Mouse (Mus musculus) cortical plate, adult 2 months (tissue): Measurements from ENCODE around the gene Ccser1.

Experiments used
- CTCF ChIP-seq: fragments of 200-500 bp; IDR thresholded peaks from 2 replicates; pipeline ENCODE4 v1.5.1; 2011; ENCODE audit warnings: mild to moderate bottlenecking, control low read depth, low read length; ENCODE audit not compliant: insufficient read depth; ENCODE audit errors: extremely low read depth
- POLR2A ChIP-seq: fragments of 200-500 bp; IDR thresholded peaks from 2 replicates; pipeline ENCODE4 v1.6.1; 2011; ENCODE audit warnings: mild to moderate bottlenecking, low read length, control low read depth; ENCODE audit not compliant: insufficient read depth; ENCODE audit errors: extremely low read depth

DNA sequence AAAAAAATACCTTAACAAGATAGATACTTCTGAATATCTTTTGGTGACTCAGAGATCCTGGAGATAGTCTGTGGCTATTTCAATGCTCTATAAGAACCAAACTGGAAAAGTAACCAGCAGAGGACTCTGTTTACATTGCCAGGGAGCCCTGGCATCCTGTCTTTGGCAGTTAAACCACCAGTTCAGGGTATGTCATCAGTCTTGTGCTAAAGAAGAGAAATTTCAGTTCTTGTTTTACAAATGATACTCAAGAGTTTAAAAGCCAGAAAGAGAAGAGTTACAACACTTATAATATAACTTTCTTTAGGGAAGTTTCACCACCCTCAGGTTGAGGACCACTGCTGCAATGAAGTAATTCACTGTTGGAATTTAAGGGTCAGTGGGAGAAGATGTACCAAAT lies 258.0 kb downstream of the Ccser1 start:
- TF ChIP-seq CTCF (no peak), POLR2A (no peak)
